Mouse (Mus musculus) activated CD4-positive, CD25-positive, alpha-beta regulatory T cell (primary cell): Measurements from ENCODE around the gene Kcnn3. TPM values are rescaled to one million over a fixed set of nuclear protein-coding genes. Genes with fewer than 3 reads are reported as not detected.

Source experiments
- polyA plus RNA-seq, 2 experiments: library from polyadenylated mRNA; unstranded; fragments of 100-300 nt; shearing (Covaris generic); gene quantifications; one replicate each; pipeline ENCODE4 v1.2.1; 2017

The Kcnn3 gene
- polyA plus RNA-seq = under 1 TPM in 1 of 2 experiments, not detected in 1; 0.15 TPM

DNA sequence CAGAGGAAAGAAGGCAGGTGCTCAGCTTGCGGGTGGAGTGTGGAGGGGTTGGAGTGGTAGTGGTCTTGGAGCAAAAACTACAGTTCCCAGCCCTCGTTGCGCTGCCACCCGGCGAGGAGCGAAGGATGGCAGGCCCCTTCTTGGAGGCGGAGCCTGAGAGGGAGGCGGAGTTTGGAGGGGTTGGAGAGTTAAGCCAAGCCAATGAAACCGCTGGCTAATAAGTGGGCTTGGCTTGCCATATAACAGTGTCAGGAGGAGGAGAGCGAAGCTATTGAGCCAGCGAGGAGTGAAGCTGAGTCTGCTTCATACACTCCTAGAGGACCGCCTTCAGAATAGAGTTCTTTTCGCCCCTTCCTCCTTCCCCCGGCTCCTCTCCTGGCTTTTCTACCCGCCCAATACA, at the start of gene Kcnn3:
Kcnn3 (plus strand) TSS at position 271 of the 400 bp plus-strand sequence.

DNA sequence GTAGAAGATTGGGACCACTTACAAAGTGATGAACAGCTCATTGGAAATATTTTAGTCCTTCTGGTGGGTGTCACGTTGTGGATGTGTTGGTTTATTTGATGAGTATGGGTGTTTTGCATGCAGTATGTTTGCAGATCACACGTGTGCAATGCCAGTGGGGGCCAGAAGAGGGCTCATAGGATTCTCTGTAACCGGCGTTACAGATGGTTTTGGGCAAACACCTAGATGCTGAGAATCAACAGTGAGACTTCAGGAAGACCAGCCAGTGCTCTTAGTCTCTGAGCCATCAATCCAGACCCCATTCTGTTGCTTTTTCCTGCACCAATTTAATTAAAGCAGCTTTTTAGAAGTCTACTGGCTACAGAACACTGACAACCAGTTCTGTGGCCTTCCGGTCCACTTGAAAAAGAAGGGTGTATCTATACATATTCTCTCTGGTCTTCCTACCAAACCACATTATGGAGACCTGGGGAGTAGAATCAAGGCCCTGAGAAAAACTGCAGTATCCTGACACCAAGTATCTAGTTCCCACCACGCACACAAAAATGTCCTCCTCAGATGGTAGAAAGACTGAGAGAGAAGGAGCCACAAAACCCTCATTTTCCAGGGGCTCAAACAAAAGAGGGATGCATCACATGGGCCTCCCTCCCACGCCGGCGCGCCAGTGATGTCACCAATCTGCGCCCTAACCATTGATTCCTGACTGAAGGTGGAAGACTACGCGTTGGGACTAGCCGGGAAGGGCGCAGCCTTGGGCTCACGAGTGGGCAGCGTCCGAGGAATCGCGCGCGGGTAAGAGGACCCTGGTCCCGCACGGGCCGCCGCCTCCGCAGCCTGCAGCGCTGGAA, 194.6 kb downstream of the Kcnn3 start, which contains the start of gene Adar:
Adar (plus strand) TSS at position 664 of the 848 bp plus-strand sequence.

Other genes with a start within 250 kb of the Kcnn3 start
- gene Slc50a1, start 249.6 kb upstream of the Kcnn3 start, polyA plus RNA-seq = 100 to 1,000 TPM; 210 to 250 TPM
- gene Efna1, start 239.0 kb upstream of the Kcnn3 start, polyA plus RNA-seq = not detected
- under 1 TPM in 1 of 2 experiments, not detected in 1; 0.15 TPM for gene Efna3, start 197.2 kb upstream of the Kcnn3 start, polyA plus RNA-seq
- gene Efna4, start 182.1 kb upstream of the Kcnn3 start, polyA plus RNA-seq = 1 to 10 TPM in 1 of 2 experiments, under 1 TPM in 1; 0.79 to 1.4 TPM
- 10 to 100 TPM; 10.1 to 23.0 TPM for gene Adam15, start 170.2 kb upstream of the Kcnn3 start, polyA plus RNA-seq
- gene Dcst2, start 158.2 kb upstream of the Kcnn3 start, polyA plus RNA-seq = under 1 TPM; 0.13 to 0.32 TPM
- under 1 TPM in 1 of 2 experiments, not detected in 1; 0.47 TPM for gene Dcst1, start 154.9 kb upstream of the Kcnn3 start, polyA plus RNA-seq
- 10 to 100 TPM; 34.1 to 67.8 TPM for gene Zbtb7b, start 125.4 kb upstream of the Kcnn3 start, polyA plus RNA-seq
- under 1 TPM; 0.37 to 0.44 TPM for gene Lenep, start 117.4 kb upstream of the Kcnn3 start, polyA plus RNA-seq
- 10 to 100 TPM; 47.1 to 56.8 TPM for gene Flad1, start 108.3 kb upstream of the Kcnn3 start, polyA plus RNA-seq
- gene Cks1b, start 101.8 kb upstream of the Kcnn3 start, polyA plus RNA-seq = 10 to 100 TPM; 48.3 to 73.9 TPM
- gene Shc1, start 101.7 kb upstream of the Kcnn3 start, polyA plus RNA-seq = 10 to 100 TPM; 64.1 to 73.7 TPM
- 10 to 100 TPM; 51.9 to 61.8 TPM for gene Pygo2, start 90.0 kb upstream of the Kcnn3 start, polyA plus RNA-seq
- 100 to 1,000 TPM in 1 of 2 experiments, 10 to 100 TPM in 1; 66.6 to 119 TPM for gene Pbxip1, start 83.5 kb upstream of the Kcnn3 start, polyA plus RNA-seq
- 10 to 100 TPM; 22.2 to 23.7 TPM for gene Pmvk, start 65.6 kb upstream of the Kcnn3 start, polyA plus RNA-seq
- gene Adar, start 194.9 kb downstream of the Kcnn3 start, polyA plus RNA-seq = 100 to 1,000 TPM in 1 of 2 experiments, 10 to 100 TPM in 1; 63.7 to 105 TPM
- gene Chrnb2, start 244.5 kb downstream of the Kcnn3 start, polyA plus RNA-seq = 1 to 10 TPM; 1.3 to 1.9 TPM